Mouse (Mus musculus) NIH3T3 (cell line): ENCODE measurements around the gene Snrpc.
A peak's percentile ranks its signal among the peaks of the same experiment; 100 is the strongest.

Experiments
- DNase-seq: peaks from one replicate; pipeline ENCODE4 v3.0.0-alpha.2; 2012; ENCODE audit warnings: low read depth

Gene Snrpc

DNA sequence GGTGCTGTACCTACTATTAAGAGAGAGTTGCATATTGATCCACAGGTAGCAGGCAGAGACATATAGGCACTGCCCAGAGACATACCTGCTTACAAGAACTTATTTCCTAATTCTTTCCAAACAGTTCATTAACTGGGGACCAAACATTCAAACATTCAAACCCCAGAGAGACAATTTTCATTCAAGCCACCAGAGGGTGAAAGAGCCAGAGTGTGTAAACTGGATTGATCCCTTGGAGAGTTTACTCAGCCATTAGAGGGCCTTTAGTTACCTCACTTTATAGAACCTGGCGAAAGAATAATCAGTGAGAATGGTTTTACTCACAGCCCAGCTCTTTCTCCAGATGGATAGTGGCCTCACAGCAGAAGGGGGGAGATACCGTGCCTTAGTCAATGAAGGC is 27.5 kb downstream of the Snrpc start:
- peak; percentile 42 for DNase-seq

DNA sequence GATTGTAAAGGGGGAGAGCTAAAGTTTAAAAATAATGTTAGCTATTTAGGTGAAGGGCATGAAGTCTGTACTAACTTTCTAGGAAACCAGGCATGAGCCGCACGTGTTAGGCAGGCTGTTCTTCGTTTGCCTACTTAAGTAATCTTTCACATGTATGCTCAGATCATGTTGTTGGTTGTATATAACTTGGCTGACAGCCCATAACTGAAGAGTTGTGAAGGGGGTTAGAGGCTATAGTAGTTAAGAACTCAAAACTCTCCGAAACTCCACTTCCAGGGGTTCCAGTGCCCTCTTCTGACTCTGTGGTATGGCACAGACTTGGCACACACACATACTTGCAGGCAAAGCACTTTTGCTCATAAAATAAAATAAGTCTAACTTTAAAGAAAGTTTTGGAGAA is 28.8 kb downstream of the Snrpc start:
- no peak for DNase-seq

DNA sequence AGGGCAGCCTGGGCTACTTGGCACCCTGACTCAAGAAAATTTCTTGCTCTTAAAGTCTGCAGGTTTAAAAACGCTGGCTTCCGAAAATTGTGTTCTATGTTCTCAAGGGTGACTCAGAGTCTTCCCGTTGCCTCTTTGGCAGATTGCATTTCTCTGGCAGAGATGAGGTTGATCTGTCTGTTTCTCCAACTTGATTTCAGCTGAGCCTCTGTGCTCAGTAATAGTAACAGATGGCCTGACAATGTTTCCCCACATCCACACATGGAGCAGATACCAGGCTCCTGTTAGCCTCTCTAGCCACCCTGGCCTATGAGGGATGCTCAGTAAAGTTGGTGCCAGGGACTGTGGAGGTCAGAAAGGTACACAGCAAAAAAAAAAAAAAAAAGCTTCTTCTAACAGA is 33.9 kb downstream of the Snrpc start:
- peak; percentile 70 for DNase-seq

DNA sequence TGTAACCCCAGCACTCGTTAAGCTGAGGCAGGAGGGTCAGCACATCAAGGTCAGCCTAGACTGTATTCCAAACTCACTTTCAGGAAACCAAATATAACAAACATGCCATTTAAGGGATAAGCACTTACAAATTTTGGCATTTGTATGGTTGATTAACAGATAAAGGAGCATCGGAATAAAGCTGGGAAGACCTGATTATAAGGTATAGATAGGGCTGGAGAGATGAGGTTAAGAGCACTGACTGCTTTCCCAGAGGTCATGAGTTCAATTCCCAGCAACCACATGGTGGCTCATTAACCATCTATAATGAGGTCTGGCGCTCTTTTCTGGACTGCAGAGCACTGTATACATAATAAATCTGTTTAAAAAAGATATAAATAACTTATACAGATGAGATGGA is 35.6 kb downstream of the Snrpc start:
- no peak for DNase-seq

DNA sequence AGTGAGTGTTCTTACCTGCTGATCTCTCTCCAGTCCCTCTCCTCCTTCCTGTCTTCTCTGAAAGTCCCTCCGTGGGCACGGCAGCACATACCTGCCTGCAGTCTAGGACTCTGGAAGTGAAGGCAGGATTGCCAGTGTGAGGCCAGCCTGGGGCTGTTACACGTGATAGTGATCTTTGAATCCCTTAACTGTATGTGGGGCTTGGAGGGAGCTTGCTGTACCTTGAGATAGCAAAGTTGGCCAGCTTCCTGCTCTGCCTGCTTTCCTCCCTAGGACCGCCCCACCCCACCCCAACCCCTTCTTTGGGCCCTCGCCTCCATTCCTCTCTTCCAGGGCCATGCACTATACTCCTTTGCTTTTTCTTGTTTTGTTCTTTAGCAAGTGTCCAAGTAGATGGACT is 36.6 kb downstream of the Snrpc start:
- DNase-seq = no peak

DNA sequence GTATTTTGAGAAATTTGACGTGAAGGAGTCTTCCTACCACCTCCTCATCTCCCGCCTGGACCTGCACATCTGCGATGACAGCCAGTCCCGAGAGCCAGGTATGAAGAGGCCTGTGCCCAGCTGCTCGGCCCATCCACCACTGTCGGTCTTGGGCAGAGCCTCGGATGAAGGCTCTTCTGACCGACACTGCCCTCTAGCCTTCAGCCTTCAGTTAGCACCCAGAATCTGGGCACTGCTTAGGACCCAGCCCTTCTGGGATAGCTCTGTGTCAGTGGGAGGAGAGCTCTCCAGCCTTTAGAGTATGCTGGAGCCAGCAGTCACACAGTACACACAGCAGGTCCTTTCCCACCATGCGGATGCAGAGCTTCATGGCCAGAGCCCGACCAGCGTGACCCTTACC is 43.6 kb downstream of the Snrpc start:
- peak; percentile 63 for DNase-seq

DNA sequence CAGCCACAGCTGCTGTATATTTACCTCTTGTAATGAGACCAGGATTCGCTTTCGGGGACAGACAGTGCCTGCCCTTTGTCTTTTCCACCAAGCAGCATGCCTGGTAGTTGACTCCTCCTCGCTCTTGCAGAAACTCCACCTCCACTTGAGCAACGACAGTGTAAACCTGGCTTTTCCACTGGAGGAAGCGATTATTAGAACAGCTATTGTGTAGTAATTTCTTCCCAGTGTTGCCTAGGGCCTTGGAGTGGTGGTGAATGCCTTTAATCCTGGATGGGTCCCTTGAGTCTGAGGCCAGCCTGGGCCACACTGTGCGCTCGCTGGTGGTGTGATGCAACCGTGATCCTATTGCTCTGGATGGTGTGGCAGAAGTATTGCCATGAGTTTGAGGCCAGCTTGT is 45.2 kb downstream of the Snrpc start:
- no peak for DNase-seq

DNA sequence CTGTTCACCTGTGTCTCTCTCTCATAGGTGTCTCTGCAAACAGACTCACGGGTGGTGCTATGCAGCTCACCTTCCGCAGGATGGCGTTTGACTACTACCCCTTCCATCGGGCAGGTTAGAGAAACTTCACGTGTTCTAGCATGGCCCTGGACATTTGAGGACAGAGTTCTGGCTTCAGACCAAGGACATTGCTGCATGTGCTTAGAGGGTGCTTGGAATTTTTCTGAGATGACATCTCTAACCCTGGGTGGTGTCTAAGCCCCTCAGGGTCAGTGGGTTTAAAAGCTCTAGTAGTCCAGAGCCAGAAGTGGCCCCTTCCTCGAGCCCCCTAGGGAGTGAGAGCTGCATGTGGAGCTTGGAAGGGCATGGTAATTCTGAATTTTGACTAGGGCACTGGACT is 46.0 kb downstream of the Snrpc start:
- DNase-seq = no peak

DNA sequence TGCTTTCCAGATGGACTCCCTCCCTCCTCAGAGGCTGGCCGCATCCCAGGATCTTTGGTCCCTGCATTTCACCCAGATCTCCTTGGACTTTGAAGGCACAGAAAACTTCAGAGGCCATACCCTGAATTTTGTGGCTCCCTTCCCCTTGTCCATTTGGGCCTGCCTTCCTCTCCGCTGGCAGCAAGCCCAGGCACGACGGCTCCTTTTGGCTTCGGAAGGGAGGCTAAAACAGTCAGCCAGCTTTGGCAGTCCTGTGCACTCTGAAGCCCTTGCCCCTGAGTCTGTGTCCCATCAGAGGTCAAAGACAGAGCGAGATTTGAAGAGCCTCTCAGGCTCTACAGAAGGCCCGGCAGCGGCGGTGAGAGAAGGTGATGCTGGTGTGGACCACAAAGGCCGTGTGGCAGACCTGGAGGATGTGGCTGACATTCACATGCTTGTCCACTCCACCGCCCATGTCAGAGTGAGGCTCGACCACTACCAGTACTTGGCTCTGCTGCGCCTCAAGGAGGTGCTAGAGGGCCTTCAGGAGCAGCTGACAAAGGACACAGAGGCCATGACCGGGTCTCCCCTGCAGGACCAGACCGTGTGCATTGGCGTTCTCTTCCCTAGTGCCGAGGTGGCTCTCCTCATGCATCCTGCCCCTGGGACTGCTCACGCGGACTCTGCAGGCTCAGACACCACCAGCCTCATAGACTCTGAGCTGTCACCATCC is 48.7 kb downstream of the Snrpc start:
- no peak for DNase-seq
